Mouse (Mus musculus) midbrain, embryonic 13.5 days (tissue): ENCODE data around the gene Cdc6. TPM values are rescaled to one million over a fixed set of nuclear protein-coding genes. Genes with fewer than 3 reads are reported as not detected.
A peak's percentile ranks its signal among the peaks of the same experiment; 100 is the strongest.

Experiments
- ATAC-seq: fragments of 200-750 bp; cut with Nextera tagmentation; 2 replicates; pipeline ENCODE4 v1.8.0; 2017; ENCODE audit warnings: mild to moderate bottlenecking, moderate TSS enrichment, moderate library complexity
- H3K27ac ChIP-seq: fragments of 300-500 bp; sonication (generic); 2 replicates; pipeline ENCODE4 v1.5.1; 2015; ENCODE audit warnings: inconsistent platforms, mild to moderate bottlenecking, moderate library complexity
- H3K27me3 ChIP-seq: fragments of 300-500 bp; sonication (generic); 2 replicates; pipeline ENCODE4 v1.6.1; 2015; ENCODE audit warnings: mild to moderate bottlenecking, inconsistent platforms
- H3K36me3 ChIP-seq: fragments of 300-500 bp; sonication (generic); 2 replicates; pipeline ENCODE4 v1.6.1; 2015; ENCODE audit warnings: mild to moderate bottlenecking, inconsistent platforms
- H3K4me1 ChIP-seq: fragments of 300-500 bp; sonication (generic); replicated peaks from 2 replicates; pipeline ENCODE4 v1.6.1; 2015; ENCODE audit warnings: inconsistent platforms
- H3K4me2 ChIP-seq: fragments of 300-500 bp; sonication (generic); replicated peaks from 2 replicates; pipeline ENCODE4 v1.6.1; 2015; ENCODE audit warnings: moderate library complexity, mild to moderate bottlenecking, inconsistent platforms
- H3K4me3 ChIP-seq: fragments of 300-500 bp; sonication (generic); replicated peaks from 2 replicates; pipeline ENCODE4 v1.5.1; 2015; ENCODE audit warnings: mild to moderate bottlenecking, inconsistent platforms
- H3K9ac ChIP-seq: fragments of 300-500 bp; sonication (generic); replicated peaks from 2 replicates; pipeline ENCODE4 v1.6.1; 2015; ENCODE audit warnings: mild to moderate bottlenecking, inconsistent platforms
- H3K9me3 ChIP-seq: fragments of 300-500 bp; sonication (generic); 2 replicates; pipeline ENCODE4 v1.6.1; 2016; ENCODE audit warnings: mild to moderate bottlenecking, inconsistent platforms
- WGBS: fragments of 180-500 bp; shearing (Covaris S2); methylation state at CpG from one replicate; pipeline ENCODE4 v1.1.7; 2015; 5-methylcytosine and 5-hydroxymethylcytosine counted together
- polyA plus RNA-seq: library from polyadenylated mRNA; unstranded; fragments of >200 nt; fragmentation: Nextera tagmentation; extraction: Ambion mirVana; gene quantifications from 2 replicates; pipeline ENCODE4 v1.2.1, GENCODE M21; 2015

Gene Cdc6
- polyA plus RNA-seq, 1 experiment from 2014 or later, result 11.3 TPM

GRCm38 (mm10) chr11:98934367-98934766 lies 26.8 kb downstream of the Cdc6 start:
- Histone ChIP-seq H3K4me3 (no peak overlapping the region), H3K27ac (no peak overlapping the region), H3K27me3 (peaks cover 27% of the 10 kb centered on the region), H3K9me3 (no peaks in the 10 kb centered on the region), H3K36me3 (no peaks in the 10 kb centered on the region), H3K4me1 (peaks cover 74% of the 10 kb centered on the region), H3K4me2 (no peak overlapping the region), H3K9ac (no peak overlapping the region)
- ATAC-seq, result no peak
- WGBS, result 91% methylated on average over 3 of the region's 3 CpGs

- Histone ChIP-seq H3K36me3 (no peaks in the 10 kb centered on the region), H3K4me3 (no peak overlapping the region), H3K9ac (no peak overlapping the region), H3K9me3 (no peaks in the 10 kb centered on the region), H3K4me2 (no peak overlapping the region), H3K4me1 (peaks cover 74% of the 10 kb centered on the region), H3K27me3 (peaks cover 30% of the 10 kb centered on the region), H3K27ac (no peak overlapping the region)
- no peak for ATAC-seq
- 85% methylated on average over 3 of the region's 3 CpGs for WGBS
Measured at GRCm38 (mm10) chr11:98935123-98935522, 27.5 kb downstream of the Cdc6 start.

- H3K27ac ChIP-seq, result no peak overlapping the region
Measured at GRCm38 (mm10) chr11:98936170-98936569, 28.6 kb downstream of the Cdc6 start.

GRCm38 (mm10) chr11:98936606-98937409 lies 29.2 kb downstream of the Cdc6 start:
- peaks cover 74% of the 10 kb centered on the region for H3K4me1 ChIP-seq
- no peak overlapping the region for H3K27ac ChIP-seq
- H3K9ac ChIP-seq, result peak overlapping the region; percentile 70
- H3K27me3 ChIP-seq, result peaks cover 30% of the 10 kb centered on the region
- no peaks in the 10 kb centered on the region for H3K9me3 ChIP-seq
- H3K4me2 ChIP-seq, result peak overlapping the region; percentile 92
- 3% methylated on average over 23 of the region's 23 CpGs for WGBS
- peak; percentile 48 for ATAC-seq
- no peaks in the 10 kb centered on the region for H3K36me3 ChIP-seq
- H3K4me3 ChIP-seq, result peak overlapping the region; percentile 57

More at GRCm38 (mm10) chr11:98936170-98936569, 28.6 kb downstream of the Cdc6 start:
- Histone ChIP-seq H3K9me3 (no peaks in the 10 kb centered on the region), H3K4me3 (peak overlapping the region; percentile 57), H3K36me3 (no peaks in the 10 kb centered on the region), H3K4me1 (peaks cover 74% of the 10 kb centered on the region), H3K9ac (peak overlapping the region; percentile 70; the same call in 1 of the 2 replicates), H3K4me2 (peak overlapping the region; percentile 92), H3K27me3 (peaks cover 30% of the 10 kb centered on the region)
- ATAC-seq, result no peak
- WGBS, result 1% methylated on average over 29 of the region's 29 CpGs

GRCm38 (mm10) chr11:98937410-98937913 lies 29.9 kb downstream of the Cdc6 start:
- WGBS, result under 1% methylated on average over 36 of the region's 38 CpGs
- H3K4me1 ChIP-seq, result peaks cover 72% of the 10 kb centered on the region

GRCm38 (mm10) chr11:98937914-98938694 lies 30.5 kb downstream of the Cdc6 start:
- Histone ChIP-seq H3K27me3 (peaks cover 30% of the 10 kb centered on the region), H3K4me3 (peak overlapping the region; percentile 57), H3K9me3 (no peaks in the 10 kb centered on the region), H3K9ac (peak overlapping the region; percentile 70), H3K4me1 (peaks cover 72% of the 10 kb centered on the region), H3K27ac (no peak overlapping the region), H3K36me3 (no peaks in the 10 kb centered on the region), H3K4me2 (peak overlapping the region; percentile 92)
- no peak for ATAC-seq
- WGBS, result 0% methylated on average over 39 of the region's 39 CpGs

More at GRCm38 (mm10) chr11:98937410-98937913, 29.9 kb downstream of the Cdc6 start:
- H3K4me3 ChIP-seq, result peak overlapping the region; percentile 57
- peak overlapping the region; percentile 70 for H3K9ac ChIP-seq
- peaks cover 30% of the 10 kb centered on the region for H3K27me3 ChIP-seq
- H3K9me3 ChIP-seq, result no peaks in the 10 kb centered on the region
- peak overlapping the region; percentile 92 for H3K4me2 ChIP-seq
- peak; percentile 90 for ATAC-seq
- no peak overlapping the region for H3K27ac ChIP-seq
- no peaks in the 10 kb centered on the region for H3K36me3 ChIP-seq

- H3K4me3 ChIP-seq, result peak overlapping the region; percentile 57
- peaks cover 75% of the 10 kb centered on the region for H3K4me1 ChIP-seq
- H3K36me3 ChIP-seq, result no peaks in the 10 kb centered on the region
- H3K4me2 ChIP-seq, result peak overlapping the region; percentile 92
- no peak overlapping the region for H3K27ac ChIP-seq
- WGBS, result 47% methylated on average over 7 of the region's 7 CpGs
- no peak for ATAC-seq
- 0 out of 2 replicates have a peak overlapping the region, but pooled peaks have one; percentile 14 for H3K9ac ChIP-seq
- H3K27me3 ChIP-seq, result peaks cover 30% of the 10 kb centered on the region
- no peaks in the 10 kb centered on the region for H3K9me3 ChIP-seq
Measured at GRCm38 (mm10) chr11:98938701-98939083, 31.1 kb downstream of the Cdc6 start.

- Histone ChIP-seq H3K9ac (0 out of 2 replicates have a peak overlapping the region, but pooled peaks have one; percentile 10), H3K36me3 (no peaks in the 10 kb centered on the region), H3K4me2 (peak overlapping the region; percentile 92), H3K27ac (no peak overlapping the region), H3K4me1 (peaks cover 81% of the 10 kb centered on the region), H3K4me3 (no peak overlapping the region), H3K27me3 (peaks cover 30% of the 10 kb centered on the region), H3K9me3 (no peaks in the 10 kb centered on the region)
- 60% methylated on average over 15 of the region's 15 CpGs for WGBS
- ATAC-seq, result no peak
Measured at GRCm38 (mm10) chr11:98939084-98939952, 31.7 kb downstream of the Cdc6 start.

- Histone ChIP-seq H3K9ac (no peak overlapping the region), H3K4me2 (peak overlapping the region; percentile 92), H3K36me3 (no peaks in the 10 kb centered on the region), H3K27ac (no peak overlapping the region), H3K27me3 (peaks cover 27% of the 10 kb centered on the region), H3K9me3 (no peaks in the 10 kb centered on the region), H3K4me3 (no peak overlapping the region), H3K4me1 (peaks cover 89% of the 10 kb centered on the region)
- WGBS, result 60% methylated on average over 11 of the region's 11 CpGs
- ATAC-seq, result no peak
Measured at GRCm38 (mm10) chr11:98939953-98940641, 32.5 kb downstream of the Cdc6 start.

GRCm38 (mm10) chr11:98940776-98941175 lies 33.2 kb downstream of the Cdc6 start:
- Histone ChIP-seq H3K4me2 (peak overlapping the region; percentile 92), H3K36me3 (no peaks in the 10 kb centered on the region), H3K4me3 (peak overlapping the region; percentile 56), H3K27me3 (peaks cover 22% of the 10 kb centered on the region), H3K4me1 (peaks cover 95% of the 10 kb centered on the region), H3K9me3 (no peaks in the 10 kb centered on the region), H3K27ac (peak overlapping the region; percentile 47; the same call in 1 of the 2 replicates), H3K9ac (peak overlapping the region; percentile 71)
- ATAC-seq, result no peak
- WGBS, result 32% methylated on average over 3 of the region's 3 CpGs
